Mouse (Mus musculus): ENCODE data around the gene Lemd2. TPM values are rescaled to one million over a fixed set of nuclear protein-coding genes. Genes with fewer than 3 reads are reported as not detected.

Gene Lemd2
- total RNA-seq (2023), result 10 to 100 TPM; 67.5 to 75.6 TPM

GRCm38 (mm10) chr17:27204075-27204909 lies at the start of gene Lemd2:
Gene Lemd2, minus strand, starts transcription at chr17:27204469.

DNA sequence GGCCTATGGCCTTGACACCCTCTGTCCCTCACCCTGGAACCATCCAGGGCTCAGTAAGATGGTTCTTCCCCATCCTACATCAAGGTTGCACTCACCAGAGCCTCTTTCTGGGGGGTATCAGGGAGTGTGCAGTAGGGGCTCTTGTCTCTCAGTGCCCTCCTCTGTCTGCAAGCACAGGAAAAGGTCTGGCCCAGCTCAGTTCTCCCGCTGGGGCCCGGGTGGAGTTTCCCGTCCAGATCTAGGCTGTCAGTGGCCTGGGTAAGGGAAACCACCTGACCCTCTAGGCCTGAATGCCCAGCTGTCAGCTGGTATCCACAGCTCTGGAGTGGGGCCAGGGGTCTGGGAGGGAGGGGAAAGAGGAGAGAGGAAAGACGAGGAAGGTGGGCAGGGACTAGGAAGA lies 36.7 kb downstream of the Lemd2 start, which contains the start of gene Ip6k3:
Ip6k3 (minus strand) TSS at position 251 of the 400 bp plus-strand sequence.

Other genes starting within 250 kb of the Lemd2 start
- 10 to 100 TPM; 10.5 to 11.1 TPM for gene Zbtb9, start 231.3 kb downstream of the Lemd2 start, total RNA-seq (2023)
- gene Bak1, start 175.5 kb downstream of the Lemd2 start, total RNA-seq (2023), result 100 to 1,000 TPM; 100 to 107 TPM
- 10 to 100 TPM; 10.4 to 10.6 TPM for gene Itpr3, start 147.2 kb downstream of the Lemd2 start, total RNA-seq (2023)
- gene Uqcc2, start 70.6 kb downstream of the Lemd2 start, total RNA-seq (2023), result 10 to 100 TPM; 51.8 to 64.8 TPM
- gene Ip6k3, start 36.7 kb downstream of the Lemd2 start, total RNA-seq (2023), result 10 to 100 TPM in 1 of 2 experiments, 1 to 10 TPM in 1; 9.6 to 12.1 TPM

Measured in monocyte, adult 59 days (primary cell).